Mouse (Mus musculus) right cerebral cortex, adult 18-20 months (tissue): Measurements from ENCODE around the gene Clec4d.
"Not testable (repeated sequence)": the region's sequence is repeated elsewhere in the genome, so short reads cannot be mapped to it uniquely, and the experiment has no call there.

ENCODE experiments used
- DNase-seq: peaks from one replicate; pipeline ENCODE4 v3.0.0; 2022; ENCODE audit warnings: mixed read lengths

The Clec4d gene

GRCm38 (mm10) chr6:123261555-123262161 lies at the start of gene Clec4d:
Gene Clec4d (plus strand): TSS chr6:123262111.
- no peak for DNase-seq

- DNase-seq: no peak
Measured at GRCm38 (mm10) chr6:123227519-123228166, 34.3 kb upstream of the Clec4d start.

- no peak for DNase-seq
Measured at GRCm38 (mm10) chr6:123229644-123230043, 32.3 kb upstream of the Clec4d start, which contains the start of gene Clec4n. Gene Clec4n (plus strand): TSS chr6:123229843.

GRCm38 (mm10) chr6:123231149-123231548 lies 30.8 kb upstream of the Clec4d start:
- no peak for DNase-seq

GRCm38 (mm10) chr6:123237582-123237981 lies 24.3 kb upstream of the Clec4d start:
- no peak for DNase-seq

- DNase-seq: no peak
Measured at GRCm38 (mm10) chr6:123244201-123244600, 17.7 kb upstream of the Clec4d start.

GRCm38 (mm10) chr6:123248862-123249261 lies 13.0 kb upstream of the Clec4d start:
- not testable (repeated sequence) for DNase-seq

- no peak for DNase-seq
Measured at GRCm38 (mm10) chr6:123252735-123253134, 9.2 kb upstream of the Clec4d start.

GRCm38 (mm10) chr6:123258946-123259345 lies 3.0 kb upstream of the Clec4d start:
- no peak for DNase-seq

GRCm38 (mm10) chr6:123259889-123260603 lies 1.9 kb upstream of the Clec4d start:
- DNase-seq: no peak

- no peak for DNase-seq
Measured at GRCm38 (mm10) chr6:123260868-123261267, 1.0 kb upstream of the Clec4d start.

- no peak for DNase-seq
Measured at GRCm38 (mm10) chr6:123264194-123264593, 2.3 kb downstream of the Clec4d start.

- DNase-seq: no peak
Measured at GRCm38 (mm10) chr6:123265809-123266208, 3.9 kb downstream of the Clec4d start.

GRCm38 (mm10) chr6:123266945-123267344 lies 5.0 kb downstream of the Clec4d start:
- DNase-seq: no peak

GRCm38 (mm10) chr6:123279443-123279842 lies 17.5 kb downstream of the Clec4d start:
- DNase-seq: peak; percentile 30

GRCm38 (mm10) chr6:123286311-123286710 lies 24.4 kb downstream of the Clec4d start:
- DNase-seq: no peak

GRCm38 (mm10) chr6:123288931-123289330 lies 27.0 kb downstream of the Clec4d start:
- no peak for DNase-seq

GRCm38 (mm10) chr6:123289753-123290152 lies 27.8 kb downstream of the Clec4d start, which contains the start of gene Clec4e:
Gene Clec4e (minus strand): TSS chr6:123289870.
- DNase-seq: no peak

- DNase-seq: no peak
Measured at GRCm38 (mm10) chr6:123292751-123293400, 31.0 kb downstream of the Clec4d start.

- DNase-seq: not testable (repeated sequence)
Measured at GRCm38 (mm10) chr6:123293509-123293908, 31.6 kb downstream of the Clec4d start.

GRCm38 (mm10) chr6:123296687-123297086 lies 34.8 kb downstream of the Clec4d start:
- DNase-seq: no peak

- not testable (repeated sequence) for DNase-seq
Measured at GRCm38 (mm10) chr6:123306315-123306714, 44.4 kb downstream of the Clec4d start.

- DNase-seq: no peak
Measured at GRCm38 (mm10) chr6:123308033-123308432, 46.1 kb downstream of the Clec4d start, which contains the start of gene Vmn2r19. Gene Vmn2r19 (plus strand): TSS chr6:123308333.
